Mouse (Mus musculus) hematopoietic stem cell, adult 5-6 weeks (primary cell): Measurements from ENCODE around the gene Arid1b. TPM values are rescaled to one million over a fixed set of nuclear protein-coding genes. Genes with fewer than 3 reads are reported as not detected.
A peak's percentile ranks its signal among the peaks of the same experiment; 100 is the strongest.

Source experiments
- ATAC-seq, 2 experiments: fragments of 125-278 bp in 1 of 2; replicated peaks in 1 of 2; 2 replicates each; pipeline ENCODE4 v1.8.0; 2016 to 2017; ENCODE audit warnings: inconsistent platforms in 2 of 2, mild to moderate bottlenecking in 2 of 2, moderate number of reproducible peaks in 2 of 2, low read depth in 1 of 2, moderate TSS enrichment in 1 of 2; ENCODE audit not compliant: low FRiP score in 2 of 2, poor library complexity in 2 of 2, severe bottlenecking in 2 of 2, insufficient read depth in 1 of 2, low TSS enrichment in 1 of 2
- total RNA-seq: library from RNA; stranded (forward); fragments of 172-1452, 232-1000 nt; gene quantifications from 2 replicates; pipeline ENCODE4 v1.2.3, GENCODE M21; 2017

The Arid1b gene
- total RNA-seq, 1 experiment from 2014 or later = 41.0 TPM

DNA sequence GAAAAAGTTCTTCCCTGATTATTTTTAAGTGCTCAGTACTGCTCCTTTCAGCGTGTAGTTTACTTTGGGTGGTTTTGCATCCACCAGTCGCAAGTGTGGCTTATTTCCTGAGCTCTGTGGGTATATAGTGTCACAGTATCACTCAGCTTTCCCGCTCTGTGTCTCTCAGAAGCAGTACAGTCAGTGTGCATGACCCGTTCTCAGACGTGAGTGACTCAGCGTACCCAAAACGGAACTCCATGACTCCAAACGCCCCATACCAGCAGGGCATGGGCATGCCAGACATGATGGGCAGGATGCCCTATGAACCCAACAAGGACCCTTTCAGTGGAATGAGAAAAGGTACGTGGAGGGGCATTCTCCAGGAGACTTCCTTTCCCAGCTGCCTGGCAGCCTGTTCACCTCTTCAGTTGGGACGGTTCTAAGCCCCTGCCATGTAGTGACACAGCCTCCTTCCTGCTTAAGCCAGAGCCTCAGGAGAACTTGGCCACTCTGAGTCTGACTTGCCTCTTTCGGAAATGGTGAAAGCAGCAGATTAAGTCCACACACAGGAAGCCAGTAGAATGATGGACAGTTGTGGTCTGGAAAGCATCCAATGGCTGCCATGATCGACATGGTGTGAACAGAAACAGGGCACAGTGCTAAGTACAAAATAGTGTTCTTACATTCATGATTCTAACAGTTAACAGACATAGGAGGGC is 333.5 kb downstream of the Arid1b start:
- peak; percentile 86 to 88 for ATAC-seq

DNA sequence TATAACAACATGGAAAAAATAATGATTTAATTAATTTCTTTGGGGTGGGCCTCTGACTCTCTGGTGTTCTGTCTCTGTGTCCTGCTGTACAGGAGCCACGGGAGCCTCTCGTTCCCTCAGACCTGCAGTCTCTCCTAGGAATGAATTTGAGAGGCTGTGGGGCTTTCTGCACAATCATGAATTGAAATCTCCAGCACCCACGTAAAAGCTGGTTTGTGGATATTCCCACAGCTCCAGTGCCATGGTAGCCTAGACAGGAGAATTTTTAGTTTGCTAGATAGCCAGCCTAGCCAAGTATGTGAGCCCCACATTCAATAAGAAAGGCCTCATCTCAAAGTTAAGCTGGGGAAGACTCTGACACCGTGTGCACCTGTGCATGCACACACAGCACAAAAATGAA is 335.3 kb downstream of the Arid1b start:
- ATAC-seq = no peak

DNA sequence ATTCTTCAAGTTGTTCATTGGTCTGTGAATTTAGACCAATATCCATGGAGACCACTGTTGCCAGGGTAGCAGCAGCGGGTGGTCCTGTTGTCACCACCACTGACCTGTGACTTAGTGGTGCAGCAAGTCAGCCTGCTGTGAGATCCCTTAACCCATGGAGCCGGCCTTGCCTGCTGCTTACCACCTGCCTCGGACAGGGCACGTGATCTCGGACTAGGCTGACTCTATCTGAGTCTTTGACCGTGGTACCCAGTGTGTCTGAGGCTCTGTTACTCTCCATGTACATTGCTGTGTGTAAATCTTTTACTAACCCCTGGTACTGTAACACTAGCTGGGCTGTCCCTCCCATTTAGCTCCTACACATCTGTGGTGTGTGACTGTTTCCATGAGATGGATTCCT is 335.9 kb downstream of the Arid1b start:
- ATAC-seq = no peak

DNA sequence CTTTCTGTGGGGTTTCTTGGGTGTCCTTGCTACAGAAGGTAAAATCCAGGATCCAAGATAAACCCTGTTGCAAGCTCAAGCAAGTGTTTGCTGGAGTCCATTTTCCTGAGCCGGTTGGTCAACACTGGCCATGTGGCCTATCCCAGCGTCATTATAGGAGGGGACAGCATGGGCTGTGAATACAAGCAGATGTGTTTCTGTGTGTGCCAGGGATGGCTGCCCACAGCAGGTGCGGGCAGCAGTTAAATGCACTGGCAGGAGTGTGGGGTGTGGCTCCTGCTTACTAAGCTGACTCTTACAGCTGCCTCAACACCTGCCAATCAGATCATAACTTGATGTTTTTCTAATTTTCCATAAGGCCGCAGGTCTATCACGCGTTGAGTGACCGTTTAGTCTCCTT is 336.5 kb downstream of the Arid1b start:
- no peak for ATAC-seq

DNA sequence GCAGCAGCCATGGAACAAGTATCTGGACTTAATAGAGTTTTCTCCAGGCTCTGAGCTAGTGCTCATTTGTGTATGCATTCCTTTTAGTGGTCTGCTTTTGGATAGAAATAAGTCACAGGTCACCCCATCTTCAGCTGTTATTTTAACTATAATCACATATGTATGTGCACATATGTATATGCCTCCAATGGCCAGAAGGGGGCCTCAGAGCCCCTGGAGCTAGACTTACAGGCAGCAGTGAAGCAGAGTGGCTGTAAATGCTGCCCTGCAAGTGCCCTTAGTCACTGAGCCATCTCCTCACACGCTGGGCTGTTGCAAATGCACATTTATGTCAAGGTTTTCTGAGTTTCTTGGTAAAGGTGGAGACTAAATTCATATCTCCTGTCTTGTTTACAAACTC is 337.3 kb downstream of the Arid1b start:
- no peak for ATAC-seq

DNA sequence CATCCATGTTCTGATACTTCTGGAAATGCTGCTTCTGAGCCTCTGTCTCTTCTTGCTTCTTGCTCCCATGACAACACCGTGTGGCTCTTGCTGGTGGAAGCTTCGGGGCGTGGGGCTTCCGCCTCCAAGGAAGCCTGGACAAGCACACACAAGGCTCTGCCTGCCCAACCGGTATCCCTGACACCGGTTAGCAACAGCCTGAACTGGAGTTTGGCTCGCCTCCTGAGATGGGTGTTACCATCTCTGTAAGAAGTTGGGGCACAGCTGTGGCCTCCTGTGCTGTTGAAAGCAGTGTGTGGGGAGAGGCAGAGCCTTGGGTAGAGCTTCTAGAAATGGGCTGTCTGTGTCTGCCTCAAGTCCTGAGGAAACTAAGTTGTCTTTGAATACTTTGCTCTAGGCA is 340.4 kb downstream of the Arid1b start:
- no peak for ATAC-seq

DNA sequence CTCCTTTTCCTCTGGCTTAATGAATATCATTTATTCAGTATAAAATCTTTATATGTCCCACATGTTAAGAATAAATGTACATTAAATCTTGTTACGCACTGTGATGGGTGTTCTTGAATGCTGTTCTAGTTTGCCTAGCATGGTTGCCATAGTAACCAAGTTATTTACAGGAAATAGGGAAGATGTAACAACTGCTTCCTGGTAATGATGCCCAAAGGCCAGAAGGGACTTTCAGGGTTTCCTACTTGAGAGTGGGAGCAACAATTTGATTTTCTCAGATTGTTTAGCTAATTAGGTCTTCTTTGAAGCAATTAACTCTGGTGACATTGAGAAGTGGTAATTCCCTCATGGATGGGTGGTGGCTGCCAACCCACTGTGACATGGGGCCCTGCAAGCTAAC is 350.3 kb downstream of the Arid1b start:
- no peak for ATAC-seq

DNA sequence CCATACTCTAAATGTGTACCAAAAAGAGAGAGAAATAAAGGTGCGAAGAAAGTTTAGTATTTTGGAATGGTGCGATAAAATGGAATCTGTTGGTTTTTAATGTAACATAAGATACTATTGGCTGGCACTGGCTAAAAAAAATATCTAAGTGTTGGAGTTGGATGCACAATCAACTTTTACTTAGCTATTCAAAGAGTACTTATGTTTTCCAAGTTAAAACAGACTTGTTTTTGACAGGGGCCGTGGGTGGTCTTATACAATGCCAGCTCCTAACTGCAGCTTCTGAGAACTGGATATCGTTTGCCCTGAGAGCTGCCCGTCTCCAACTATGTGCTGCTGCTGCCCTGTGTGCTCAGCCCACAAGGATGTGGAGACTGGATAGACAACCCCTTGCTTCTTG is 351.7 kb downstream of the Arid1b start:
- ATAC-seq = no peak

DNA sequence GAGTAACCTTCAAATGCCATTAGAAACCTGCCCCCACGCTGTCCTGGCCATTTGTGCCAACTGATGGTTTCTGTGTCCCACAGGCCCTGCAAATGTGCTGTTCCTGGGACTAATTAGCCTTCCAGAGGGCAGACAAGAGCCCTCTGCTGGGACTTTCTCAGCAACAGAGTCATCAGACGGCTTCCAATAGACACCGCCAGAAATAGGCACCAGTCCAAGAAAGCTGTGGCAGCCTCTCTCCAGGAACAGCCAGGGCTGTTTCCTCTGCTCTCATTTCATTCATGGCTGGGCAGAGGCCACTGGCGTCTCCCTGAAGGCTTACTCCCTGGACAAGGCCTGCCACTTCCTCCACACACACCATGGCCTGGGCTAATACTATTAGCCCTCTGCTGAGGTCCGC is 358.8 kb downstream of the Arid1b start:
- peak; percentile 63 to 72 for ATAC-seq

DNA sequence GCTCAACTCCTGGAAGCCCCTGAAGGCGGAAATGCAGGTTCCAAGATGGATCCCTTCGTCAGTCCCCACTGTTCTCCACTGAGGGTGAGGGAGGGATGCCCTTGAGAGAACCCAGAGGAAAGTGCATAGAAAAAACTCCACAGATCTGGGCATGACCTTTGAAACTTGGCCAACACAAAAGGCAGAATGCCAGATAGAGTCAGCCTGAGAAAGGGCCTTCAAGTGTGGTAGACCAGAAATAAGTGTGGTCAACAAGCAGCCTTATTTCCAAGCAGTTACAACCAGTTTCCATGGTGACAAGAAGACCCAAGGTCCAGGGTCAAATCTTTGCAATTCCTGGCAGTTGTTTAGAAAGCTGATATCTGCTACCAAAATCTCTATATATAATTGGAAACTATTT is 366.6 kb downstream of the Arid1b start:
- no peak for ATAC-seq

DNA sequence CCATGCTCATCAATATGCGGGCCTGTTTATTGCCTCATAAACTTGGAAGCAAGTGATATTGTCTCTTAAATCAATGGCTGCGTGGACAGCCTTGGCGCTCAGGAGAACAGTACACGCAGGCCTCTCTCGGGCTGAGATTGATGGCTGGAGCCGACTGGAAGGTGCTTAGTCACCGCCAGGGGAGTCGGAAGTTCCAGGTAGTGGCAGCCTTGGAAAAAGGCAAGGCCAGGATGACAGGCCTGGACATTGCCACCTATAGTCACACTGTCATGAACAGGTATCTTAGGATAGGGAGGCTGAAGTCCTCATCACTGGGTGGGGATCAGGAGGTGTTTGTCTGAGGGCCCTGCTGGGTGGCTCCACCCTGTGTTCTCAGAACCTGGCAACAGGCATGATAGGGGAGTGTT is 371.9 kb downstream of the Arid1b start:
- ATAC-seq = no peak

DNA sequence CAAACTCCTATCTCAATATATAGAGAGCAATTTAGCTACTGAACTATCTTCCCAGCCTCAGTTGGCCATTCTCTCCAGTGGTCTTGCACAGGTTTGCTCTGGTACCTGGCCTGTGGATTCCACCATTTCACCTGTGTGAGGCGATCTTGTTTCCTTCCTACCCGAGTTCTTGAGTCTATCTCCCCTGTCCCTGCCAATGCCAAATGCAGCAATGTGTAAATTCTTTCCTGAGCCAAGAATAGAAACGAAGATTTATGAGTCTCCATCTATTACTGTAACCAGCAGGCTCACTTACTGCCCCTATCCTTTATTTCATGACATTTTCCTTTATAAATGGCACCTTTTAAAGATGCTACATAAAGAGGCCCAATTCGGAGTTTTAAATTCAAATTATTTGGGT is 376.9 kb downstream of the Arid1b start:
- ATAC-seq = no peak

DNA sequence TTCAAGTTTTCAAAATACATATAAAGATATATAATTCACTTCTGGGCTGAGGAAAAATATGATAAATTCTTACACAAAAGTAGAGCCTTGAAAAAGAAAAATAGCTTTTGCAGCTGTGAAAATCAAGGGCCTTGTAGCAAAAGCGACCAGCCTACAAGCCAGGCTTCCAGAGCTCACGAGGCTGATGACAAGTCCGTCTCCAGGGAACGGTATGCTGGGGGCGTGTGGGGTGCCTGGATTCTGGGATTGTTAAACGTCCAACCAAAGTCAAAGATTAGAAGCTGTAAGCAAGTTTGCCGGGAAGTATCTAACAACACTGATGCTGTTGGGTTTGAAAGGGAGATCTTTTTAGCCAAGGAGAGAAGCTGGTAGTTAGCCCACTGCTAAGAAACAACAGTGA is 377.4 kb downstream of the Arid1b start:
- ATAC-seq = no peak

DNA sequence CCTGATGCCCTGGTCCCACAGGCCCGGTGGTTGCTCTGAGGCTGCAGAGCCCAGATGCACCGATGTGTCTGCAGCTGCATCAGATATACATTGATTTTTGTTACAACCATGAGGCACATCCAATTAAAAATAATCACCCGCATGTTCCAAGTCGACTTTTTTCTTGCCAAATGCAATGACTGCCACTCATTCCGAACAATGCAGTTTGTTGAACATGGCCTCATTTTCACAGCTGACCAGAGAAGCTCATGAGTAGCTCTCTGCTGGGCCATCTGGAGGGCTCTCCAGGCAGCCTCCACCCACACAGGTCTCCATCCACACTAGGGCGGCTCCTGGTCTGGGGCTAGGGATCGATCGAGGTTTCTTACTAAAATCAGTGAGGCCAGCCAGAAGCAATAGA is 378.8 kb downstream of the Arid1b start:
- no peak for ATAC-seq

DNA sequence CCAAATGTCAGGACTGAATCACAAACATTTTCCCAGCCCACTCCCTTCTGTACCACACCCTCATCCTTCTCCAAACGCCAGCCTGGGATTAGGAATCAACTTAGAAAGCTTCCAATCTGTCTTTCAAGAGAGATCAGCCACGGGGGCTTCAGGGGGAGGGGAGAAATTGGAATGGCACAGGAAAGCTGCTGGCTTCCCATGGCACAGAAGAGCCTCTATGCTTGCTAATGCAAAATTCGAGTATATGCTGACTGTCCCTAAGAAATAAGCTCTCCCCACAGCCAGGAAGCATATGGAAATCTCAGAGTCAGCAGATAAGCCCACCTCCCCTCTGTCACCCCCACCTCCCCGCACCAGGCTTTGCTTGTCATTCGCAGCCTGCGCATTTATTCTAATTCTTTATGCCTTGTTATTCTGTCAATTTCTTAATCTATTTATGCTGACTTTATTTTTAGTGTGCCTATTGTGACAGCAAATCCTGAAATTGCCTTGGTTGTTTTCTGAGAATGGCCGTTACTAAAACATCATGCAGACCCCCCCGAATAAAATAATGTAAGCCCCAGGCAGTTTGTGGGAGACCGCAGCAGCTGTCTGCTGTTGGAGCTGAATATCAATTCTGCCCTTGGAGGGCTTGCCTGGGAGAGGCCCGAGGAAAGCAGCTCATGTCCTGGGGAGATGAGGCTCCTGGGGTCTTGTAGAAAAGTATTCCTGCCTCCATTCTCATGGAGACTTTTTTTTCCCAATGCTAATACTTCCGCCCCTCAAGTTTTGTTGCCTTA is 383.2 kb downstream of the Arid1b start:
- no peak for ATAC-seq

DNA sequence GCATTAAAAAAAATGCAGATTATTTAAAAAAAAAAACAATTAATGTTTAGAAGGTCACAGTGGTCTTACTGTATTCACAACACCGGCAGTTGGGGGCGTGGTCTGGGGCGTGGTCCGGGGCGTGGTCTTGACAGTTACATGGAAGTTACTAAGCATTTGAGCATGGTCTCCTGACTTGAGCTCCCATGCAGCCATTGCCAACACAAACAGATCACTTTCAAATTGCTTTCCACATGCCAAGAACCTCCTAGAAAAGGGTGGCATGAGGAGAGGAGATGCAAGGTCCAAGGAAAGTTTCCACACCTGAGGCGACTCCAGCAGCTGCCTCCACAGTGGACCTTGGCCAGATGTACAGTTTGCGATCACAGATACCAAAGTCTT is 383.8 kb downstream of the Arid1b start:
- peak; percentile 51 to 69; a peak in 2 of 4 replicates for ATAC-seq

DNA sequence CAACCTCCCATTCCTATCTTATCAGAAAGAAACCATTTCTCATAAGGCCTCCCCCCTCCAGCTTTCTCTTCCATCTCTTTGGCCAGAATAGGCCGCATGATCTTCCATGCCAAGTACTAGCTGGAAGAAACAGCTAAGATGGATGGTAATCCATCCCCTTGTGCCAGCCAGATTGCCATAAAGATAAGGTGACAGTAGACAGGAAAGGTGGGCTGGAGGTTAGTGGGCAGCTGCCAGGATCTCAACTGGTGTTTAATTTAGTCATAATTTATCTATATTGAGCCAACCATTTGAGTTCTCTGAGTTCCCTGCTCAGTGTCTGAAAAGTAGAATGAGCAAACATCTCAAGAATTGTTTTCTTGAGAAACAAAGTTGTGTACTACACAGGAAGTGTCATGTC is 391.6 kb downstream of the Arid1b start:
- no peak for ATAC-seq

DNA sequence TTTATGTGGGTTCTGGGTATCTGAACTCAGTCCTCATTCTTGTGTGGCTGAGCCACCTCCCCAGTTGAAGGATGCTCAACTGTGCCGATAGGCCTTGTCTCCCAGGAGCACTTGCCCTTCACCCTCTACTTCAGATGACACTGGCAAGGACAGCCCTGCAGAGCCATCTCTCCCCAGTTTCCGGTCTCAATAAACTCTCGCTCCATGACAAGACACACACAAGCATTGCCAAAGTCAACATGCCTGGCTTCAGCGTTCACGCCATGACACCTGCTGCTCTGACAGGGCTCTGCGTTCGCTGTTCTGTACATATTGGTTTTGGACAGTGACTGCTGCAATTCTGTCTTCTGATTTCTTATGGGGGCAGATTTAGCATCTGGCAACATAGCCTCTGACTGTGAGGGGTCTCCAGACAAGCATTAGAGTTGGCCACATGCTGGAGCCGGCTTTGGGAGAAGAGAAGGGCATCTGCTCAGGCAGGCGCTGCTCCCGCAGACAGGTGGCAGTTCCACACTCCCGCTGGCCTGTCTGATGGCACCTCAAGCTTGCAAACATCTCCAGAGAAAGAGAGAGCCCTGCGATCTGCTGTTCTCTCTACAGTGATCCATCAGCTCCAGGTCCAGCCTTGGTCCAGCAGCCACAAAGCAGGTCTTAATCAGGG is 392.9 kb downstream of the Arid1b start:
- no peak for ATAC-seq
